Mouse (Mus musculus): ENCODE measurements at regions not wholly inside any gene's neighbourhood (a gene's known extent, or its start where the extent isn't known, plus 50 kb on each side); places are given as distances from the start of the nearest gene placed in this dataset.
A peak's percentile ranks its signal among the peaks of the same experiment; 100 is the strongest.

- H3K36me3 ChIP-seq: no peaks in the 10 kb centered on the region
- no peak overlapping the region for H3K27ac ChIP-seq
- no peak overlapping the region for H3K4me3 ChIP-seq (replicated peaks)
- H3K4me2 ChIP-seq: no peak overlapping the region
- no peaks in the 10 kb centered on the region for H3K9me3 ChIP-seq (replicated peaks)
- H3K27me3 ChIP-seq: no peaks in the 10 kb centered on the region
- H3K9ac ChIP-seq: no peak overlapping the region
- no peaks in the 10 kb centered on the region for H3K4me1 ChIP-seq (replicated peaks)
- WGBS (ENCODE audit: insufficient replicate concordance): 51% methylated on average over 5 of the region's 5 CpGs
- no peak for ATAC-seq (ENCODE audit: low read depth)
- no peak for DNase-seq
These were observed 65.8 kb upstream of the Atp11b start for GRCm38 (mm10) chr3:35688111-35688510.

- Histone ChIP-seq H3K27ac (no peak overlapping the region), H3K9me3 (replicated peaks) (no peaks in the 10 kb centered on the region), H3K4me1 (replicated peaks) (no peaks in the 10 kb centered on the region), H3K36me3 (no peaks in the 10 kb centered on the region), H3K27me3 (no peaks in the 10 kb centered on the region), H3K4me3 (replicated peaks) (no peak overlapping the region), H3K4me2 (no peak overlapping the region), H3K9ac (no peak overlapping the region)
- ATAC-seq (ENCODE audit: low read depth) (no peak), DNase-seq (no peak)
- WGBS (ENCODE audit: insufficient replicate concordance): 19% methylated on average over 4 of the region's 4 CpGs
These were observed 65.1 kb upstream of the Atp11b start for GRCm38 (mm10) chr3:35688781-35689180.

GRCm38 (mm10) chr3:35693039-35693438, 60.9 kb upstream of the Atp11b start:
- Histone ChIP-seq H3K9me3 (replicated peaks) (no peaks in the 10 kb centered on the region), H3K27me3 (no peaks in the 10 kb centered on the region), H3K27ac (no peak overlapping the region), H3K4me1 (replicated peaks) (no peaks in the 10 kb centered on the region), H3K4me2 (no peak overlapping the region), H3K9ac (no peak overlapping the region), H3K36me3 (no peaks in the 10 kb centered on the region), H3K4me3 (replicated peaks) (no peak overlapping the region)
- ATAC-seq (ENCODE audit: low read depth) (peak; percentile 65), DNase-seq (peak; percentile 46)
- WGBS (ENCODE audit: insufficient replicate concordance): 18% methylated on average over 6 of the region's 6 CpGs

GRCm38 (mm10) chr3:35693551-35693950, 60.4 kb upstream of the Atp11b start:
- WGBS (ENCODE audit: insufficient replicate concordance): 71% methylated on average over 12 of the region's 12 CpGs
- no peaks in the 10 kb centered on the region for H3K36me3 ChIP-seq
- H3K4me1 ChIP-seq (replicated peaks): no peaks in the 10 kb centered on the region
- H3K9ac ChIP-seq: no peak overlapping the region
- H3K4me2 ChIP-seq: no peak overlapping the region
- H3K9me3 ChIP-seq (replicated peaks): no peaks in the 10 kb centered on the region
- no peak overlapping the region for H3K27ac ChIP-seq
- ATAC-seq (ENCODE audit: low read depth): no peak
- H3K4me3 ChIP-seq (replicated peaks): no peak overlapping the region
- no peak for DNase-seq
- H3K27me3 ChIP-seq: no peaks in the 10 kb centered on the region

- Histone ChIP-seq H3K4me1 (replicated peaks) (no peaks in the 10 kb centered on the region), H3K27ac (no peak overlapping the region), H3K4me2 (no peak overlapping the region), H3K4me3 (replicated peaks) (no peak overlapping the region), H3K9ac (no peak overlapping the region), H3K36me3 (no peaks in the 10 kb centered on the region), H3K9me3 (replicated peaks) (no peaks in the 10 kb centered on the region), H3K27me3 (no peaks in the 10 kb centered on the region)
- DNase-seq (no peak), ATAC-seq (ENCODE audit: low read depth) (no peak)
- 68% methylated on average over 4 of the region's 4 CpGs for WGBS (ENCODE audit: insufficient replicate concordance)
These were observed 59.7 kb upstream of the Atp11b start for GRCm38 (mm10) chr3:35694241-35694640.

GRCm38 (mm10) chr3:35695859-35696258, 58.0 kb upstream of the Atp11b start:
- peaks cover 5% of the 10 kb centered on the region; the same call in 1 of the 2 replicates for H3K4me1 ChIP-seq (replicated peaks)
- H3K4me2 ChIP-seq: no peak overlapping the region
- H3K9me3 ChIP-seq (replicated peaks): no peaks in the 10 kb centered on the region
- no peaks in the 10 kb centered on the region for H3K27me3 ChIP-seq
- H3K4me3 ChIP-seq (replicated peaks): no peak overlapping the region
- no peak overlapping the region for H3K9ac ChIP-seq
- DNase-seq (no peak), ATAC-seq (ENCODE audit: low read depth) (no peak)
- no peak overlapping the region for H3K27ac ChIP-seq
- WGBS (ENCODE audit: insufficient replicate concordance): 42% methylated on average over 3 of the region's 3 CpGs
- no peaks in the 10 kb centered on the region for H3K36me3 ChIP-seq

GRCm38 (mm10) chr3:35699266-35699665, 54.6 kb upstream of the Atp11b start:
- WGBS (ENCODE audit: insufficient replicate concordance): 42% methylated on average over 2 of the region's 2 CpGs
- DNase-seq: no peak

GRCm38 (mm10) chr3:35699979-35700378, 53.9 kb upstream of the Atp11b start:
- H3K9ac ChIP-seq: no peak overlapping the region
- peaks cover 5% of the 10 kb centered on the region; the same call in 1 of the 2 replicates for H3K4me1 ChIP-seq (replicated peaks)
- no peaks in the 10 kb centered on the region for H3K9me3 ChIP-seq (replicated peaks)
- no peaks in the 10 kb centered on the region for H3K36me3 ChIP-seq
- DNase-seq (no peak), ATAC-seq (ENCODE audit: low read depth) (no peak)
- no peaks in the 10 kb centered on the region for H3K27me3 ChIP-seq
- H3K4me2 ChIP-seq: no peak overlapping the region
- H3K4me3 ChIP-seq (replicated peaks): no peak overlapping the region
- H3K27ac ChIP-seq: no peak overlapping the region

More at GRCm38 (mm10) chr3:35699266-35699665, 54.6 kb upstream of the Atp11b start:
- Histone ChIP-seq H3K4me2 (no peak overlapping the region), H3K27me3 (no peaks in the 10 kb centered on the region), H3K9me3 (replicated peaks) (no peaks in the 10 kb centered on the region), H3K9ac (no peak overlapping the region), H3K36me3 (no peaks in the 10 kb centered on the region), H3K27ac (no peak overlapping the region), H3K4me1 (replicated peaks) (peaks cover 5% of the 10 kb centered on the region; the same call in 1 of the 2 replicates), H3K4me3 (replicated peaks) (no peak overlapping the region)
- ATAC-seq (ENCODE audit: low read depth): peak; percentile 62

- H3K9me3 ChIP-seq (replicated peaks): no peaks in the 10 kb centered on the region
- H3K4me3 ChIP-seq (replicated peaks): no peak overlapping the region
- WGBS (ENCODE audit: insufficient replicate concordance): 65% methylated on average over 8 of the region's 8 CpGs
- H3K36me3 ChIP-seq: no peaks in the 10 kb centered on the region
- no peak overlapping the region for H3K27ac ChIP-seq
- H3K4me1 ChIP-seq (replicated peaks): peaks cover 5% of the 10 kb centered on the region; the same call in 1 of the 2 replicates
- no peak overlapping the region for H3K9ac ChIP-seq
- no peaks in the 10 kb centered on the region for H3K27me3 ChIP-seq
- no peak overlapping the region for H3K4me2 ChIP-seq
- ATAC-seq (ENCODE audit: low read depth) (no peak), DNase-seq (no peak)
These were observed 50.2 kb upstream of the Atp11b start for GRCm38 (mm10) chr3:35703528-35704327.

Measured in liver, embryonic 13.5 days (tissue).